Mouse (Mus musculus): Measurements from ENCODE around the gene Irgc1. TPM values are rescaled to one million over a fixed set of nuclear protein-coding genes. Genes with fewer than 3 reads are reported as not detected.

Gene Irgc1
- total RNA-seq, 1 experiment: not detected

- Histone ChIP-seq H3K4me3 (ENCODE audit: insufficient read depth in 1 of 2, low read depth in 1 of 2, low read length in 2 of 2, poor library complexity in 1 of 2, severe bottlenecking in 1 of 2) (no peak overlapping the region), H3K27ac (ENCODE audit: insufficient read depth, low read depth, low read length, poor library complexity, severe bottlenecking) (no peak overlapping the region), H3K9ac (ENCODE audit: insufficient read depth, low read depth, low read length, poor library complexity, severe bottlenecking) (no peak overlapping the region), H3K4me1 (ENCODE audit: control insufficient read depth in 2 of 2, insufficient read depth in 2 of 2, low read length in 2 of 2, poor library complexity in 1 of 2) (peaks cover 6 to 38% of the 10 kb centered on the region in 2 experiments; a peak in 3 of 4 replicates), H3K9me3 (ENCODE audit: control insufficient read depth, insufficient read depth, low read depth, low read length) (no peaks in the 10 kb centered on the region), H3K36me3 (ENCODE audit: control insufficient read depth, insufficient read depth, low read length, poor library complexity, severe bottlenecking) (no peaks in the 10 kb centered on the region)
- DNase-seq (ENCODE audit: low read depth, low spot score): no peak
- TF ChIP-seq HCFC1 (IDR thresholded peaks at IDR 0.05; ENCODE audit: borderline replicate concordance, insufficient read depth, low read length) (no peak), ZNF384 (IDR thresholded peaks at IDR 0.05; ENCODE audit: low read depth, low read length) (no peak), MAFK (IDR thresholded peaks at IDR 0.05; ENCODE audit: insufficient read depth, low read depth, low read length) (no peak), CHD2 (IDR thresholded peaks at IDR 0.05; ENCODE audit: low read depth, low read length) (no peak), ZC3H11A (IDR thresholded peaks at IDR 0.05; ENCODE audit: borderline replicate concordance, low read depth, low read length) (no peak)
- in situ Hi-C loops (cut with MboI; ENCODE audit: low sequenced_read_pairs in 2 of 2, unreplicated experiment in 2 of 2): no loop called here
Measured at GRCm38 (mm10) chr7:24455726-24456125, 3.6 kb upstream of the Irgc1 start.

GRCm38 (mm10) chr7:24454199-24454598 lies 2.1 kb upstream of the Irgc1 start:
- Histone ChIP-seq H3K4me1 (ENCODE audit: control insufficient read depth in 2 of 2, insufficient read depth in 2 of 2, low read length in 2 of 2, poor library complexity in 1 of 2) (peaks cover 7 to 35% of the 10 kb centered on the region in 2 experiments), H3K9me3 (ENCODE audit: control insufficient read depth, insufficient read depth, low read depth, low read length) (no peaks in the 10 kb centered on the region), H3K4me3 (ENCODE audit: insufficient read depth in 1 of 2, low read depth in 1 of 2, low read length in 2 of 2, poor library complexity in 1 of 2, severe bottlenecking in 1 of 2) (no peak overlapping the region), H3K27ac (ENCODE audit: insufficient read depth, low read depth, low read length, poor library complexity, severe bottlenecking) (no peak overlapping the region), H3K36me3 (ENCODE audit: control insufficient read depth, insufficient read depth, low read length, poor library complexity, severe bottlenecking) (no peaks in the 10 kb centered on the region), H3K9ac (ENCODE audit: insufficient read depth, low read depth, low read length, poor library complexity, severe bottlenecking) (no peak overlapping the region)
- in situ Hi-C loops (cut with MboI; ENCODE audit: low sequenced_read_pairs in 2 of 2, unreplicated experiment in 2 of 2): no loop called here
- DNase-seq (ENCODE audit: low read depth, low spot score): no peak
- TF ChIP-seq CHD2 (IDR thresholded peaks at IDR 0.05; ENCODE audit: low read depth, low read length) (no peak), MAFK (IDR thresholded peaks at IDR 0.05; ENCODE audit: insufficient read depth, low read depth, low read length) (no peak), HCFC1 (IDR thresholded peaks at IDR 0.05; ENCODE audit: borderline replicate concordance, insufficient read depth, low read length) (no peak), ZNF384 (IDR thresholded peaks at IDR 0.05; ENCODE audit: low read depth, low read length) (no peak), ZC3H11A (IDR thresholded peaks at IDR 0.05; ENCODE audit: borderline replicate concordance, low read depth, low read length) (no peak)

- Histone ChIP-seq H3K9ac (ENCODE audit: insufficient read depth, low read depth, low read length, poor library complexity, severe bottlenecking) (no peak overlapping the region), H3K27ac (ENCODE audit: insufficient read depth, low read depth, low read length, poor library complexity, severe bottlenecking) (no peak overlapping the region), H3K4me1 (ENCODE audit: control insufficient read depth in 2 of 2, insufficient read depth in 2 of 2, low read length in 2 of 2, poor library complexity in 1 of 2) (peaks cover 9 to 24% of the 10 kb centered on the region in 2 experiments), H3K4me3 (ENCODE audit: insufficient read depth in 1 of 2, low read depth in 1 of 2, low read length in 2 of 2, poor library complexity in 1 of 2, severe bottlenecking in 1 of 2) (0 out of 4 replicates have a peak overlapping the region, but pooled peaks of 1 of the 2 experiments have one; percentile 6), H3K9me3 (ENCODE audit: control insufficient read depth, insufficient read depth, low read depth, low read length) (no peaks in the 10 kb centered on the region), H3K36me3 (ENCODE audit: control insufficient read depth, insufficient read depth, low read length, poor library complexity, severe bottlenecking) (no peaks in the 10 kb centered on the region)
- no peak for DNase-seq (ENCODE audit: low read depth, low spot score)
- in situ Hi-C loops (cut with MboI; ENCODE audit: low sequenced_read_pairs in 2 of 2, unreplicated experiment in 2 of 2): no loop called here
- TF ChIP-seq ZC3H11A (IDR thresholded peaks at IDR 0.05; ENCODE audit: borderline replicate concordance, low read depth, low read length) (no peak), ZNF384 (IDR thresholded peaks at IDR 0.05; ENCODE audit: low read depth, low read length) (no peak), MAFK (IDR thresholded peaks at IDR 0.05; ENCODE audit: insufficient read depth, low read depth, low read length) (no peak), CHD2 (IDR thresholded peaks at IDR 0.05; ENCODE audit: low read depth, low read length) (no peak), HCFC1 (IDR thresholded peaks at IDR 0.05; ENCODE audit: borderline replicate concordance, insufficient read depth, low read length) (no peak)
Measured at GRCm38 (mm10) chr7:24450585-24451017, 1.5 kb downstream of the Irgc1 start.

- Histone ChIP-seq H3K4me1 (ENCODE audit: control insufficient read depth in 2 of 2, insufficient read depth in 2 of 2, low read length in 2 of 2, poor library complexity in 1 of 2) (peaks cover 9 to 20% of the 10 kb centered on the region in 2 experiments), H3K4me3 (ENCODE audit: insufficient read depth in 1 of 2, low read depth in 1 of 2, low read length in 2 of 2, poor library complexity in 1 of 2, severe bottlenecking in 1 of 2) (no peak overlapping the region), H3K9me3 (ENCODE audit: control insufficient read depth, insufficient read depth, low read depth, low read length) (no peaks in the 10 kb centered on the region), H3K36me3 (ENCODE audit: control insufficient read depth, insufficient read depth, low read length, poor library complexity, severe bottlenecking) (no peaks in the 10 kb centered on the region), H3K9ac (ENCODE audit: insufficient read depth, low read depth, low read length, poor library complexity, severe bottlenecking) (no peak overlapping the region), H3K27ac (ENCODE audit: insufficient read depth, low read depth, low read length, poor library complexity, severe bottlenecking) (no peak overlapping the region)
- DNase-seq (ENCODE audit: low read depth, low spot score): no peak
- TF ChIP-seq ZNF384 (IDR thresholded peaks at IDR 0.05; ENCODE audit: low read depth, low read length) (no peak), MAFK (IDR thresholded peaks at IDR 0.05; ENCODE audit: insufficient read depth, low read depth, low read length) (no peak), HCFC1 (IDR thresholded peaks at IDR 0.05; ENCODE audit: borderline replicate concordance, insufficient read depth, low read length) (no peak), CHD2 (IDR thresholded peaks at IDR 0.05; ENCODE audit: low read depth, low read length) (no peak), ZC3H11A (IDR thresholded peaks at IDR 0.05; ENCODE audit: borderline replicate concordance, low read depth, low read length) (no peak)
- in situ Hi-C loops (cut with MboI; ENCODE audit: low sequenced_read_pairs in 2 of 2, unreplicated experiment in 2 of 2): no loop called here
Measured at GRCm38 (mm10) chr7:24448782-24449517, 3.1 kb downstream of the Irgc1 start.

All from ES-E14 (cell line).